Mouse (Mus musculus): ENCODE data around the gene Pik3cb.

Gene Pik3cb

GRCm38 (mm10) chr9:99081718-99082117, 58.7 kb downstream of the Pik3cb start:
- DNase-seq (ENCODE audit: low spot score in 2 of 2): no peak

GRCm38 (mm10) chr9:99081308-99081707, 59.1 kb downstream of the Pik3cb start:
- no peak for DNase-seq (ENCODE audit: low spot score in 2 of 2)

DNA sequence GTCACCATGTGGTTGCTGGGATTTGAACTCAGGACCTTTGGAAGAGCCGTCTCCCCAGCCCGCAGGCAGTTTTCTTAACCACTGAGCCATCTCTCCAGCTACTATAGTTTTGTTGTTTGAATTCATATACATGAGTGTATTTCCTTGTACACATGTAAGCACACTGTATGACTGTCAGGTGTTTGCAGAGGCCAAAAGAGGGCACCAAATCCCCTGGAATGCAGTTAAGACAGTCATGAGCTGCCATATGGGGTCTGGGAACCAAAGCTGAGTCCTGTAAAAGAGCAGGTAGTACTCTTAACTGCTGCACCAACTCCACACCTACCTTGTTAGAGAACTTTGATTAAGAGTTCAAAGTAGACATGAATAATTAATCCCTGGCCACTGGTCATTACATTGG, 59.8 kb downstream of the Pik3cb start:
- no peak for DNase-seq (ENCODE audit: low spot score in 2 of 2)

DNA sequence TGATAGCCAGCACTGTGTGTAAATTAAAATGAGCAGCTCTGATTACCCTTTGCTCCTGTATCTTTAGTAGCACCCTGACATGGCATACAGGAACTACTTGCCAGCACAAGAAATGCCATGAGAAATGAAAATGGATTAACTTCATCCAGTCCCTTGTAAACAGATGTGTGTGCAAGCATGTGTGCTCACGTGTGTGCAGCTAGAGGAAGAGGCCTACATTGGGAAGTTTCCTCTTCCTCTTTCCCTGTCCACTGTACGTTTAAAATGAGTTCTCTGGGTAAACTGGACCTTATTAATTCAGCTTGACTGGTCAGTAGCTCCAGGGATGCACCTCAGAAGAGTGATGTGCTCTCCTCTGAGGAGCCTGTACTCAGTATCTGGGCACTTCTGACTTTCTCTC, 66.0 kb downstream of the Pik3cb start:
- no peak for DNase-seq (ENCODE audit: low spot score in 2 of 2)

GRCm38 (mm10) chr9:99072538-99072937, 67.9 kb downstream of the Pik3cb start:
- no peak for DNase-seq (ENCODE audit: low spot score in 2 of 2)

DNA sequence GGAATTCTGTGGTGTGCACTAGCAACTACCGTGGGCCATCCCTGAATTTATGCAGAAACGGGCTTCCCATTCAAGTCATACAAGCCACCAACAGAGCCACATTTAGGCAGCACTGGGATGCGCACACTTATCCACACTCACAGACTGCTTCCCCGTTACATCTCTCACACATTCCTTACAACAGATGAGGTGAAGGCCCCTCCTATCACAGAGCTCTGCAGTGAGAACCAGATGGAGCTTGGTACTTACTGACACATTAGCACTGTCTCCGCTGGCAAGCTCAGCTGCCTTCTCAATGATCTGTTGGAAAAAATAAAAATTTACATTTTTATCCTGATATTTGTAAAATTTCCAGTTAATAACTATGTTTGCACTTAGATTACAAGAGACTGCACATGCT, 75.1 kb downstream of the Pik3cb start:
- no peak for DNase-seq (ENCODE audit: low spot score in 2 of 2)

DNA sequence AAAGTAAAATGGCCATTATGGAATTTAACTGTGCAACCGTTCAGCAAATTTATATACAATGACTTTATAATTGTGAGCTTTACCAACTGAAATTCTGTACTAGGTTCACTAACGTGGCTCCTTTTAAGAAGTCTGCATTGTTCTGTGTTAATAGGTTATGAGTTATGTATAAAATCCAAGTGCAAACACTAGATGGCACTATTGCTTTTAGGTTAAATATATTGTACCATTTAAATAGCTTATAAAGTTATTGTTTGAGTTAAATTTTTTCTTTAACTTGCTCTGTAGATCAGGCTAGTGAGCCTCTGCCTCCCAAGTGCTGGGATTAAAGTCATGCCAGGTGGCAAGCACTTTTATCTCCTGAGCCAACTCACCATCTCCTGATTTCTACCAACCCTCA, 76.2 kb downstream of the Pik3cb start:
- DNase-seq (ENCODE audit: low spot score in 2 of 2): no peak

DNA sequence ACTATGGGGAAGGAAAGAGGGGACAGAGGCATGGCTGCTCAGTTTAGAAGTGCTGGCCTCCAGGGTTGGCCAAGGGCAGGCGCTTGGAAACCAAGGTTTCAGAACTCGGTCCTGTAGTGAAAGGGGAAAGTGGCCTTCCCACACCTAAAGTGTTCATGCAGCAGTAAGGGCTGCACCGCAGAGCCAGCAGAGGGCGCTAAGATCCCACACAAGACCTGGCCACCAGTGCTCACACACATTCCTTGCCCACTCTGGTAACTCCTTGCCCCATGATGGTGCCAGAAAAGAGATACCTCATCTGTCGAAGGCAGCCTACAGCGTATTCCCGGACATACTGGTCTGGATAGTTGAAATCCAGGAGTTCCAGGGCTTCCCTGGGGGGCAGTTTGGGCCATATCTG, 77.9 kb downstream of the Pik3cb start:
- peak; percentile 52 to 82 for DNase-seq (ENCODE audit: low spot score in 2 of 2)

GRCm38 (mm10) chr9:99057751-99058150, 82.7 kb downstream of the Pik3cb start:
- DNase-seq (ENCODE audit: low spot score in 2 of 2): no peak

- DNase-seq (ENCODE audit: low spot score in 2 of 2): no peak
Measured at GRCm38 (mm10) chr9:99049760-99050159, 90.7 kb downstream of the Pik3cb start.

- no peak for DNase-seq (ENCODE audit: low spot score in 2 of 2)
Measured at GRCm38 (mm10) chr9:99048724-99049250, 91.6 kb downstream of the Pik3cb start.

DNA sequence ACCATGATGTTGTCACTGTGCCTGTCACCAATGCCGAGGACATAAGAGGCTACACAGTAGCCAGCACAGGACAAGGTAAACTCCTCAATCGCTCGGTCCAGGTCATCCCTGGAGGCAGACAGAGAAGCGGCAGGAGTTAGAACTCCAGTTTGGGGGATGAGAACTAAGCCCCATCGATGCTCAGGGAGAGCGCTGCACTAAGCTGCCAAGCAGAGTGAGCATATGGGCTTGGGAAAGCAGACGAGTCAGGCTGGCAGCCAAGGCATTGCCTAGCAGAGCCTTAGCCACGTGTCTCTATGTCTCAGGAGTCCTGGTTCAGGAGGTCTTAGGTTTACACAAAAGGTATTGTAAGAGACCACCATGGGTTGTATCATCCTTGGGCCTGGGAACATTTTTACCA, 95.7 kb downstream of the Pik3cb start:
- no peak for DNase-seq (ENCODE audit: low spot score in 2 of 2)

- DNase-seq (ENCODE audit: low spot score in 2 of 2): no peak
Measured at GRCm38 (mm10) chr9:99042641-99043040, 97.8 kb downstream of the Pik3cb start.

DNA sequence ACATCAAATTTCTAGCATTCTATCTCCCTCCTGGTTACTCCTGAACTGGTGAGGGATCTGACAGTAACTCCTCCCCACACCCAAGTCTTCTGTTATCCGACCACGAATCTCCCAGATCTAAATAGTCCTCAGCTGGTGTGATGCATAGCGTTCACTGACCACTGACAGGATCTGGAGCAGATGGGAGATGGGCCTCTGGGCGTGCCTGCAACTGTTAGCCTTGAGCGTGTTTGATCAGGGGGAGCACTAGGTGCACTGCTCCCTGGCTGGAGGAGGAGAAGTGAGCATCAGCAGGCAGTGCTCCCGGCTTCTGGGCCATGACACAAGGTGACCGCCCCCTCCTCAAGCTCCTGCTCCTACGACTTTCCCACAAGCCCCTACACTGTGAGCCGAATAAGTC, 98.4 kb downstream of the Pik3cb start:
- DNase-seq (ENCODE audit: low spot score in 2 of 2): no peak

- no peak for DNase-seq (ENCODE audit: low spot score in 2 of 2)
Measured at GRCm38 (mm10) chr9:99035575-99035974, 104.8 kb downstream of the Pik3cb start, which contains the start of gene Gm1123. Gene Gm1123, minus strand, starts transcription at chr9:99035715.

DNA sequence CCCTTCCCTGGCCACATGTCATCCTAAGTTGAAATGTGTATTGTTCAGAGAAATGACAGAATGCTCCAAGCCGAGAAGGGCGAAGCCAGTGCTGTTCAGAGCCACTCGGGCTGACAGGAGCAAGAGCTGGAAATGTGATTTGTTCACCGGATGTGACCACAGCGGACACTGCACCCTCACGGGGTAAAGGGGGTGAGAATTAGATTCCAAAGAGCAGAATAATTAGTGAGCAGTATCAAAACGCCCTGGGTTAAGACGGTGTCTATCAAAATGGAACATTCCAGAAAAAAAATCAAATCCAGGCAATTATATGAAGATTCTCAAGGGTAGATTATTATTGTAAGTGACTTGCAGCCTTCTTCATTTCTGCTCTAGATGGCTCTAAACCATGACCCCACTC, 106.3 kb downstream of the Pik3cb start:
- no peak for DNase-seq (ENCODE audit: low spot score in 2 of 2)

- no peak for DNase-seq (ENCODE audit: low spot score in 2 of 2)
Measured at GRCm38 (mm10) chr9:99032031-99032430, 108.4 kb downstream of the Pik3cb start.

- no peak for DNase-seq (ENCODE audit: low spot score in 2 of 2)
Measured at GRCm38 (mm10) chr9:99021751-99022150, 118.7 kb downstream of the Pik3cb start.

- DNase-seq (ENCODE audit: low spot score in 2 of 2): no peak
Measured at GRCm38 (mm10) chr9:99021166-99021565, 119.3 kb downstream of the Pik3cb start.

DNA sequence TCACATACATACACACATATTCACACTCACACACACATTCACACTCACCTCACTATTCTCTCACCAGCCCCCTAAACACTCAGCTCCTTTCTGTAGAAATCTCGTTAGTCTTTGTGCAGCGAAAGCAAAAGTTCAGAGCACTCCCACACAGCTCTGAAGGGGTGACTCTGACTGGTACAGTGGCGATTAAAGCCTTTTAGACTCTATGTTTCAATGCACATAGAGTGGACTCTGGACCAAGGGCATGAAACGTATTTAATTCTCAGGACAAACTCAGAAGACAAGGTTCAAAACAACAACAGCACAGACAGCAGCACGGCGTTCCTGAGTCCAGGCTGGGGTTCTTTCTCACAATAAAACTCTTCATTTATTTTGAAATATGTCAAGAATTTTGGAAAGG, 122.7 kb downstream of the Pik3cb start:
- DNase-seq (ENCODE audit: low spot score in 2 of 2): no peak

DNA sequence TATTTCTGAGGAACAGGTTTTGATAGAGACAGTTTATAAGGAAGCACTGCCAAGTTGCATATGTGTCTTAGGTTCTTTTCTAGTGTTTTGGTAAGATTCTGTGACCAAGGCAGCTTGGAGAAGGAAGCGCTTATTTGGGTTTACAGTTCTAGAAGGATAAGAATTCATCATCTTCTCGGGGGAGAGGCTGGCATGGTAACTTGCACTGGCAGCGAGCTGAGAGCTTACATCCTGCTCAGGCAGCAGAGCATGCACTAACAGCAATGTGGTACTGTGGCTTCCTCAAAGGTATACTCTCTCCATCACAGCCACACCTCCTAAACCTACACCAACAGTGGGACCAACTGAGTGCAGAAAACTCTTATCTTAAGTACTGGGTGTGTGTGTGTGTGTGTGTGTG, 123.7 kb downstream of the Pik3cb start:
- no peak for DNase-seq (ENCODE audit: low spot score in 2 of 2)

- DNase-seq (ENCODE audit: low spot score in 2 of 2): no peak
Measured at GRCm38 (mm10) chr9:99016301-99016700, 124.1 kb downstream of the Pik3cb start.

GRCm38 (mm10) chr9:99009898-99010199, 130.6 kb downstream of the Pik3cb start:
- no peak for DNase-seq (ENCODE audit: low spot score in 2 of 2)

DNA sequence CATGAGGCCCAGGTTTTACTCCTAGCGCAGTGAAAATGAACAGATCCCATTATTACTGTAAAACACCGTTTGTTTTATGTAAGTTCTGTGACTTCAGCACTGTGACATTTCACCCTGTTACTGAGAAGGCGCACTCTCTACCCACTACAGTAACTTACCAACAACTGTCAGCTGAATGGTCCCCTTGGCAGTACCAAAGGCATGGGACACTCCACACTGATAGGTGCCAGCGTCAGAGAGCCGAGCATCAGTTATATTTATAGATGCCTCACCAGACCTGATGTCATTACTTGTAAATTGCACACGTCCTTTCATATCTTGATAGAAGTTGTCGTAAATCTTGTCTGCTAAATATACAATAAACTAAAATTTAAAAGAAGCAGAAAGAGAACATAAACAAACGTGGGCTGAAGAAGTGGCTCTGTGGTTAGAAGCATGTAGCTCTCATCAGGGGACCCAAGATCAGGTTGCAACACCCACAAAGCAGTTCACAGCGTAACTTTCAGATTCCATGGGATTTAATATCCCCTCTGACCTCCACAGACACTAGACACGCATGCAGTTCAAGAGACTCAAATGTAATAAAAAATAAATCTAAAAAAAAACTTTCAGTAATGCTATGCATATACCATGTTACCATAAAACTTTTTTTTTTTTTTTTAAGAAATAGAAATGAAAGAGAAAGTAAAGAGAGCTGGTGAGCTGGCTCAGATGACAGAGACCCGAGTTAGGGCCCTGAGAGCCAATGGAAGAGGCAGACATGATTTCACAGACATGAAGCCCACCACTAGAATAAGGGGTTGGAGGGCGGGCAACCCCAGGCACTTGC, 131.1 kb downstream of the Pik3cb start:
- no peak for DNase-seq (ENCODE audit: low spot score in 2 of 2)

Measured in spleen, postnatal 10 days (tissue).